In genomic region chr17:30005451-30005941, GRCm38 (mm10) we compare ENCODE assay signal across 8 mouse cellular contexts. TPM values are rescaled to one million over a fixed set of nuclear protein-coding genes. Genes with fewer than 3 reads are reported as not detected.
DNase-seq lines count a peak whose midpoint lies in the region; ATAC-seq and TF ChIP-seq lines count a peak whose summit lies in the region.

No protein-coding gene starts in this region.

- H3K27ac ChIP-seq in brown adipose tissue, adult 24 weeks (replicated peaks; ENCODE audit: low read depth, low read length) = peak overlapping the region; percentile 86
- H3K27ac ChIP-seq in forebrain, embryonic 16.5 days (ENCODE audit: low read length) = peak overlapping the region; percentile 99; the same call in 1 of the 2 replicates
- H3K27ac ChIP-seq in hindbrain, postnatal 0 days = peak overlapping the region; percentile 97
- peak overlapping the region; percentile 99 for H3K27ac ChIP-seq in liver, embryonic 13.5 days
- no peak overlapping the region for H3K27ac ChIP-seq in thymus, adult 2 months (ENCODE audit: control insufficient read depth, insufficient read depth, low read length)

- no peaks in the 10 kb centered on the region for H3K27me3 ChIP-seq in forebrain, embryonic 16.5 days (replicated peaks; ENCODE audit: control insufficient read depth, insufficient read depth, low read length)
- H3K27me3 ChIP-seq in hindbrain, postnatal 0 days (ENCODE audit: insufficient read depth, low read length) = no peaks in the 10 kb centered on the region
- H3K27me3 ChIP-seq in liver, embryonic 13.5 days = no peaks in the 10 kb centered on the region
- no peaks in the 10 kb centered on the region for H3K27me3 ChIP-seq in thymus, adult 2 months (ENCODE audit: control insufficient read depth, insufficient read depth, low read length)

- peaks cover 22% of the 10 kb centered on the region for H3K4me1 ChIP-seq in brown adipose tissue, adult 24 weeks (ENCODE audit: control insufficient read depth, insufficient read depth, insufficient read length, low read length)
- peaks cover 37% of the 10 kb centered on the region for H3K4me1 ChIP-seq in forebrain, embryonic 16.5 days (replicated peaks; ENCODE audit: control insufficient read depth, insufficient read depth, low read length)
- H3K4me1 ChIP-seq in hindbrain, postnatal 0 days (ENCODE audit: insufficient read depth, low read length) = peaks cover 29% of the 10 kb centered on the region
- peaks cover 50% of the 10 kb centered on the region for H3K4me1 ChIP-seq in liver, embryonic 13.5 days (replicated peaks)
- peaks cover 19% of the 10 kb centered on the region for H3K4me1 ChIP-seq in thymus, adult 2 months (replicated peaks; ENCODE audit: control insufficient read depth, insufficient read depth, low read length)

- peak; percentile 44 for DNase-seq in gastrocnemius, adult 18-20 months (ENCODE audit: low spot score)
- DNase-seq in gastrocnemius, postnatal 25 days = no peak
- no peak for DNase-seq in hindbrain, postnatal 0 days (ENCODE audit: low spot score)
- DNase-seq in liver, embryonic 13.5 days = peak; percentile 13
- DNase-seq in thymus, adult 2 months = peak; percentile 35

- H3K9ac ChIP-seq in forebrain, embryonic 16.5 days (replicated peaks; ENCODE audit: low read depth, low read length) = peak overlapping the region; percentile 81
- peak overlapping the region; percentile 92 for H3K9ac ChIP-seq in hindbrain, postnatal 0 days (replicated peaks; ENCODE audit: low read length)
- H3K9ac ChIP-seq in liver, embryonic 13.5 days = peak overlapping the region; percentile 99

- no peak for TF ChIP-seq CTCF in hindbrain, postnatal 0 days (IDR thresholded peaks at IDR 0.05; ENCODE audit: low read depth)
- no peak for TF ChIP-seq CTCF in thymus, adult 2 months (IDR thresholded peaks at IDR 0.05; ENCODE audit: borderline replicate concordance, control insufficient read depth, extremely low read depth, insufficient read depth, low read length, poor library complexity)

- TF ChIP-seq POLR2A in thymus, adult 2 months (IDR thresholded peaks at IDR 0.05; ENCODE audit: control insufficient read depth, extremely low read depth, insufficient read depth, low read length, poor library complexity) = no peak

- ATAC-seq in forebrain, embryonic 16.5 days = peak; percentile 31
- peak; percentile 21 for ATAC-seq in hindbrain, postnatal 0 days
- no peak; the same call in 1 of the 2 replicates for ATAC-seq in liver, embryonic 13.5 days (ENCODE audit: low read depth)
- ATAC-seq in monocyte, adult 5-6 weeks (replicated peaks; ENCODE audit: insufficient number of reproducible peaks, low FRiP score, low TSS enrichment, poor library complexity, severe bottlenecking) = peak; percentile 64

- peak overlapping the region; percentile 71 for H3K4me2 ChIP-seq in forebrain, embryonic 16.5 days (ENCODE audit: low read length)
- peak overlapping the region; percentile 67 for H3K4me2 ChIP-seq in hindbrain, postnatal 0 days (ENCODE audit: low read depth, low read length)
- H3K4me2 ChIP-seq in liver, embryonic 13.5 days = peak overlapping the region; percentile 91

- WGBS in forebrain, embryonic 16.5 days = 0% methylated on average over 5 of the region's 19 CpGs
- WGBS in hindbrain, postnatal 0 days = under 1% methylated on average over 13 of the region's 19 CpGs
- WGBS in liver, embryonic 13.5 days (ENCODE audit: insufficient replicate concordance) = 0% methylated on average over 11 of the region's 19 CpGs
- under 1% methylated on average over 19 of the region's 19 CpGs for WGBS in thymus, adult 2 months

- H3K36me3 ChIP-seq in forebrain, embryonic 16.5 days (ENCODE audit: control insufficient read depth, insufficient read depth) = no peaks in the 10 kb centered on the region
- no peaks in the 10 kb centered on the region for H3K36me3 ChIP-seq in hindbrain, postnatal 0 days (ENCODE audit: insufficient read depth, low read length)
- no peaks in the 10 kb centered on the region for H3K36me3 ChIP-seq in liver, embryonic 13.5 days
- no peaks in the 10 kb centered on the region for H3K36me3 ChIP-seq in thymus, adult 2 months (ENCODE audit: control insufficient read depth, insufficient read depth, low read length)

- no peaks in the 10 kb centered on the region for H3K9me3 ChIP-seq in forebrain, embryonic 16.5 days (ENCODE audit: control insufficient read depth, low read length)
- no peaks in the 10 kb centered on the region for H3K9me3 ChIP-seq in hindbrain, postnatal 0 days (ENCODE audit: low read length)
- H3K9me3 ChIP-seq in liver, embryonic 13.5 days (replicated peaks) = no peaks in the 10 kb centered on the region

- H3K4me3 ChIP-seq in brown adipose tissue, adult 24 weeks (ENCODE audit: insufficient read depth, low read depth, low read length) = peak overlapping the region; percentile 95
- peak overlapping the region; percentile 60 for H3K4me3 ChIP-seq in forebrain, embryonic 16.5 days (replicated peaks; ENCODE audit: low read length)
- H3K4me3 ChIP-seq in hindbrain, postnatal 0 days (ENCODE audit: low read length) = peak overlapping the region; percentile 93
- H3K4me3 ChIP-seq in liver, embryonic 13.5 days (replicated peaks) = peak overlapping the region; percentile 98
- peak overlapping the region; percentile 78 for H3K4me3 ChIP-seq in thymus, adult 2 months (ENCODE audit: control insufficient read depth, insufficient read depth, low read length)

RNA-seq across cellular contexts. Expression of gene Zfand3, which starts 1.0 kb away (rescaled TPM):
- 100 to 1,000 TPM; 211 to 216 TPM for total RNA-seq in gastrocnemius, adult 18-20 months (2021)
- total RNA-seq in gastrocnemius, postnatal 25 days (2021) = 100 to 1,000 TPM; 138 to 143 TPM
- 71.5 and 105 TPM in 2 replicates for polyA plus RNA-seq in brown adipose tissue, adult 24 weeks (2012; ENCODE audit: insufficient read depth, insufficient read length, missing spikeins)
- 57.0 and 58.4 TPM in 2 replicates for polyA plus RNA-seq in forebrain, embryonic 16.5 days (2015; fragmentation: Nextera tagmentation; extraction: Ambion mirVana)
- 84.5 and 105 TPM in 2 replicates for total RNA-seq in hindbrain, postnatal 0 days (2014; rRNA removed)
- polyA plus RNA-seq in hindbrain, postnatal 0 days (2015; fragmentation: Nextera tagmentation; extraction: Ambion mirVana) = 49.2 and 50.6 TPM in 2 replicates
- polyA plus RNA-seq in liver, embryonic 13.5 days (2015; fragmentation: Nextera tagmentation; extraction: Ambion mirVana) = 13.7 and 14.5 TPM in 2 replicates
- 61.7 to 76.8 TPM (median 69.9 TPM) in 3 replicates for total RNA-seq in monocyte, adult 5-6 weeks (2017)
- polyA plus RNA-seq in thymus, adult 2 months (2012; rRNA removed) = 67.3 and 75.6 TPM in 2 replicates

RNA-seq across cellular contexts. Expression of gene Mdga1, which starts 35.6 kb away (rescaled TPM):
- 10 to 100 TPM; 26.5 to 32.8 TPM for total RNA-seq in gastrocnemius, adult 18-20 months (2021)
- total RNA-seq in gastrocnemius, postnatal 25 days (2021) = 10 to 100 TPM; 45.0 to 47.1 TPM
- not detected in 2 replicates for polyA plus RNA-seq in brown adipose tissue, adult 24 weeks (2012; ENCODE audit: insufficient read depth, insufficient read length, missing spikeins)
- 10.7 TPM in 2 replicates for polyA plus RNA-seq in forebrain, embryonic 16.5 days (2015; fragmentation: Nextera tagmentation; extraction: Ambion mirVana)
- total RNA-seq in hindbrain, postnatal 0 days (2014; rRNA removed) = 73.3 and 104 TPM in 2 replicates
- 14.0 and 16.7 TPM in 2 replicates for polyA plus RNA-seq in hindbrain, postnatal 0 days (2015; fragmentation: Nextera tagmentation; extraction: Ambion mirVana)
- polyA plus RNA-seq in liver, embryonic 13.5 days (2015; fragmentation: Nextera tagmentation; extraction: Ambion mirVana) = 1.0 and 1.1 TPM in 2 replicates
- 1.6 to 5.2 TPM in 2 of 3 replicates, not detected in the other for total RNA-seq in monocyte, adult 5-6 weeks (2017)
- polyA plus RNA-seq in thymus, adult 2 months (2012; rRNA removed) = 11.8 and 16.1 TPM in 2 replicates

Comparison
In these comparisons a context has a peak if more than half of its experiments do, and no peak if none do; other contexts are left out.
1. DNase-seq: peak in gastrocnemius, adult 18-20 months (single experiment), liver, embryonic 13.5 days (single experiment) and thymus, adult 2 months (single experiment); none in gastrocnemius, postnatal 25 days (single experiment) and hindbrain, postnatal 0 days (single experiment).
2. Peak in every context shown above with its lines, with median percentiles within 50 percentile points of each other: H3K4me3 ChIP-seq, H3K4me2 ChIP-seq and H3K9ac ChIP-seq.